Mouse (Mus musculus): ENCODE measurements around the gene Scube3. TPM values are rescaled to one million over a fixed set of nuclear protein-coding genes. Genes with fewer than 3 reads are reported as not detected.

Scube3 gene
- polyA plus RNA-seq, 1 experiment, result 0.47 TPM

GRCm38 (mm10) chr17:28130391-28131125 is 11.4 kb upstream of the Scube3 start:
- no peak for DNase-seq (ENCODE audit: low read depth, low spot score)
- 54% methylated on average over 5 of the region's 5 CpGs for WGBS

GRCm38 (mm10) chr17:28131156-28131555 is 10.8 kb upstream of the Scube3 start:
- no peak for DNase-seq (ENCODE audit: low read depth, low spot score)

GRCm38 (mm10) chr17:28133193-28133592 is 8.7 kb upstream of the Scube3 start:
- no peak for DNase-seq (ENCODE audit: low read depth, low spot score)
- WGBS, result 6% methylated on average over 14 of the region's 14 CpGs

- WGBS, result 36% methylated on average over 3 of the region's 3 CpGs
- no peak for DNase-seq (ENCODE audit: low read depth, low spot score)
These were observed 6.4 kb upstream of the Scube3 start for GRCm38 (mm10) chr17:28135496-28135895.

- WGBS, result 36% methylated on average over 5 of the region's 5 CpGs
- no peak for DNase-seq (ENCODE audit: low read depth, low spot score)
These were observed 5.7 kb upstream of the Scube3 start for GRCm38 (mm10) chr17:28136266-28136665.

- WGBS, result 83% methylated on average over 8 of the region's 8 CpGs
- DNase-seq (ENCODE audit: low read depth, low spot score), result no peak
These were observed 3.9 kb upstream of the Scube3 start for GRCm38 (mm10) chr17:28138013-28138412.

- WGBS, result 60% methylated on average over 9 of the region's 9 CpGs
- no peak for DNase-seq (ENCODE audit: low read depth, low spot score)
These were observed 3.3 kb upstream of the Scube3 start for GRCm38 (mm10) chr17:28138685-28139084.

- DNase-seq (ENCODE audit: low read depth, low spot score), result no peak
- 44% methylated on average over 13 of the region's 13 CpGs for WGBS
These were observed 1.3 kb upstream of the Scube3 start for GRCm38 (mm10) chr17:28140431-28141204.

- 8% methylated on average over 15 of the region's 15 CpGs for WGBS
- DNase-seq (ENCODE audit: low read depth, low spot score), result no peak
These were observed 713 bp upstream of the Scube3 start for GRCm38 (mm10) chr17:28141205-28141650.

- no peak for DNase-seq (ENCODE audit: low read depth, low spot score)
- WGBS, result 3% methylated on average over 33 of the region's 33 CpGs
These were observed 1.0 kb downstream of the Scube3 start for GRCm38 (mm10) chr17:28142700-28143610.

- WGBS, result 19% methylated on average over 9 of the region's 9 CpGs
- no peak for DNase-seq (ENCODE audit: low read depth, low spot score)
These were observed 1.8 kb downstream of the Scube3 start for GRCm38 (mm10) chr17:28143751-28144150.

- 26% methylated on average over 6 of the region's 6 CpGs for WGBS
- DNase-seq (ENCODE audit: low read depth, low spot score), result no peak
These were observed 2.3 kb downstream of the Scube3 start for GRCm38 (mm10) chr17:28144241-28144640.

GRCm38 (mm10) chr17:28148288-28148687 is 6.3 kb downstream of the Scube3 start:
- no peak for DNase-seq (ENCODE audit: low read depth, low spot score)
- WGBS, result 67% methylated on average over 3 of the region's 3 CpGs

- DNase-seq (ENCODE audit: low read depth, low spot score), result no peak
- WGBS, result 69% methylated on average over 8 of the region's 8 CpGs
These were observed 7.8 kb downstream of the Scube3 start for GRCm38 (mm10) chr17:28149734-28150133.

- 82% methylated on average over 12 of the region's 12 CpGs for WGBS
- no peak for DNase-seq (ENCODE audit: low read depth, low spot score)
These were observed 8.5 kb downstream of the Scube3 start for GRCm38 (mm10) chr17:28150456-28150855.

- DNase-seq (ENCODE audit: low read depth, low spot score), result peak; percentile 28
- WGBS, result 28% methylated on average over 6 of the region's 6 CpGs
These were observed 11.2 kb downstream of the Scube3 start for GRCm38 (mm10) chr17:28153095-28153494.

GRCm38 (mm10) chr17:28154970-28155369 is 13.0 kb downstream of the Scube3 start:
- no peak for DNase-seq (ENCODE audit: low read depth, low spot score)
- WGBS, result 73% methylated on average over 8 of the region's 8 CpGs

- no peak for DNase-seq (ENCODE audit: low read depth, low spot score)
- 54% methylated on average over 10 of the region's 10 CpGs for WGBS
These were observed 18.4 kb downstream of the Scube3 start for GRCm38 (mm10) chr17:28160361-28160760.

GRCm38 (mm10) chr17:28161310-28161881 is 19.5 kb downstream of the Scube3 start:
- DNase-seq (ENCODE audit: low read depth, low spot score), result no peak
- WGBS, result 41% methylated on average over 11 of the region's 11 CpGs

GRCm38 (mm10) chr17:28163666-28164065 is 21.7 kb downstream of the Scube3 start:
- 8% methylated on average over 6 of the region's 6 CpGs for WGBS

More at GRCm38 (mm10) chr17:28163666-28164065, 21.7 kb downstream of the Scube3 start:
- peak; percentile 28 for DNase-seq (ENCODE audit: low read depth, low spot score)
